Mouse (Mus musculus): ENCODE data around the gene Sergef. TPM values are rescaled to one million over a fixed set of nuclear protein-coding genes. Genes with fewer than 3 reads are reported as not detected.

Gene Sergef
- polyA plus RNA-seq, 2 experiments, result 3.3 to 5.5 TPM

DNA sequence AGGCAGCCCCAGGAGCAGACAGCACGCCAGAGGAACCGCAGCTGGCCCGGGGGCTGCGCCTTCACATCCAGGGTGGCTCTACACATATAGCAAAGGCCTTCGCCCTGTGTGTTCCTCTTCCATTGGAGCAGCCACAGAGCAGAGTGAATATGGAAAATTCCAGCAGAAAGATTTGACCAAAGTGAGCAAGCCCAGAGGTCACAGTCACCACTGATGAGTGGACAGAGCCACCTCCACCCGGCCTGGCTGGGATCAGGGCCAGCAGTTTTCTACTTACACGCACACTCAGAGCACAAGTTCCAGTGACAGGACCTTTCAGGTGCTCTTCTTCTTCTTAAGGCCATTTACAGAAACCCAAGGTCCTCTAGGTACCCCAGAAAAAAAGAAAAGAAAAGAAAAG is 83.9 kb downstream of the Sergef start:
- Histone ChIP-seq H3K9me3 (ENCODE audit: control insufficient read depth, low read length) (no peaks in the 10 kb centered on the region), H3K27ac (no peak overlapping the region), H3K4me2 (ENCODE audit: low read depth) (no peak overlapping the region), H3K4me3 (ENCODE audit: insufficient read depth in 1 of 2, low read depth in 2 of 2, low read length in 2 of 2) (no peak overlapping the region), H3K4me1 (replicated peaks; ENCODE audit: control insufficient read depth in 2 of 2, insufficient read depth in 2 of 2, low read length in 1 of 2) (peaks cover 0 to 7% of the 10 kb centered on the region in 2 experiments; a peak in 2 of 4 replicates), H3K9ac (replicated peaks) (no peak overlapping the region), H3K36me3 (replicated peaks; ENCODE audit: control insufficient read depth, insufficient read depth, low read depth) (no peaks in the 10 kb centered on the region), H3K27me3 (ENCODE audit: control insufficient read depth, insufficient read depth, low read length) (no peaks in the 10 kb centered on the region)
- TF ChIP-seq EP300 (IDR thresholded peaks at IDR 0.05; ENCODE audit: low read depth) (no peak), CTCF (IDR thresholded peaks at IDR 0.05; ENCODE audit: low read depth) (no peak)
- 83% methylated on average over 7 of the region's 7 CpGs for WGBS (ENCODE audit: insufficient replicate concordance)
- ATAC-seq (ENCODE audit: insufficient read depth) (no peak), DNase-seq (ENCODE audit: low read depth in 3 of 3, low spot score in 3 of 3) (no peak)

DNA sequence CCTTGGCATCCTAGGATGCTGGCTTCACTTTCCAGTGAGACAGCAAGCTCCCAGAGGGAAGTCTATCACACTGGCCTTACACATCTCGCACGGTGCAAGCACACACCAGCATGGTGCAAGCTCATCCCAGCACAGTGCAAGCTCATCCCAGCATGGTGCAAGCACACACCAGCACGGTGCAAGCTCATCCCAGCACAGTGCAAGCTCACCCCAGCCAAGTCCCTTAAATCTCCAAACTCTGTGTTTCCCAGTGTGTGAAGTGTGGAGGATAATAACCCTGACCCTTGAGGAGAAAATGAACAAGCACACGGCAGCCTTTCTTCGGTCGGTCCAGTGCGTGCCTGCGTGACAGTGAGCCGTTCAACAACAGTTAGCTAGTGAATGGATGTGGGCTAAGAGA is 84.8 kb downstream of the Sergef start:
- Histone ChIP-seq H3K4me3 (ENCODE audit: insufficient read depth in 1 of 2, low read depth in 2 of 2, low read length in 2 of 2) (no peak overlapping the region), H3K27ac (no peak overlapping the region), H3K4me2 (ENCODE audit: low read depth) (no peak overlapping the region), H3K27me3 (ENCODE audit: control insufficient read depth, insufficient read depth, low read length) (no peaks in the 10 kb centered on the region), H3K9ac (replicated peaks) (no peak overlapping the region), H3K4me1 (replicated peaks; ENCODE audit: control insufficient read depth in 2 of 2, insufficient read depth in 2 of 2, low read length in 1 of 2) (peaks cover 0 to 4% of the 10 kb centered on the region in 2 experiments; a peak in 2 of 4 replicates), H3K9me3 (ENCODE audit: control insufficient read depth, low read length) (no peaks in the 10 kb centered on the region), H3K36me3 (replicated peaks; ENCODE audit: control insufficient read depth, insufficient read depth, low read depth) (no peaks in the 10 kb centered on the region)
- ATAC-seq (ENCODE audit: insufficient read depth), result no peak
- DNase-seq (ENCODE audit: low read depth in 3 of 3, low spot score in 3 of 3), result no peak
- WGBS (ENCODE audit: insufficient replicate concordance), result 84% methylated on average over 9 of the region's 9 CpGs
- TF ChIP-seq CTCF (IDR thresholded peaks at IDR 0.05; ENCODE audit: low read depth) (no peak), EP300 (IDR thresholded peaks at IDR 0.05; ENCODE audit: low read depth) (no peak)

DNA sequence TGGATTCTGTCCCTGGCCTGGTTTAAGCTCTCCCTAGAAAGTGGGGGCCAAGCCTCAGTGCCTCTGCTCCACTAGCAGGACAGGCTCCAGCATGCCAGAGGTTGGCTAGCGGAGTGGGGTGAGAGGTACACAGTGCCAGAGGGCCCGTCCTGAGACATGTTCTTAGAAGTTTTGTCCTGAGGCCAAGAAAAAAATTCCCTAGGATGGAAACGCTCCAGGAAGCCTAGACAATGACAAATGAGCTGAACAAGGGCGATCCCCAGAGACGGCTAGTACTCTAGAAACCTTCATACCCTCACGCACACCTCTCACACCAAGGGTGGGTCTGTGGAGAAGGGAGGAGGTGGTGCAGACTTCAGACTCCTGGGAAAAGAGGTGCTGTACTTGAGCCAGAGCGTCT is 85.6 kb downstream of the Sergef start:
- no peak for ATAC-seq (ENCODE audit: insufficient read depth)
- no peak for DNase-seq (ENCODE audit: low read depth in 3 of 3, low spot score in 3 of 3)
- no peak overlapping the region for H3K27ac ChIP-seq
- no peak for TF ChIP-seq EP300 (IDR thresholded peaks at IDR 0.05; ENCODE audit: low read depth)
- no peak for TF ChIP-seq CTCF (IDR thresholded peaks at IDR 0.05; ENCODE audit: low read depth)
- H3K36me3 ChIP-seq (replicated peaks; ENCODE audit: control insufficient read depth, insufficient read depth, low read depth), result no peaks in the 10 kb centered on the region
- no peak overlapping the region for H3K4me3 ChIP-seq (ENCODE audit: insufficient read depth in 1 of 2, low read depth in 2 of 2, low read length in 2 of 2)
- H3K9ac ChIP-seq (replicated peaks), result no peak overlapping the region
- WGBS (ENCODE audit: insufficient replicate concordance), result 70% methylated on average over 7 of the region's 7 CpGs
- H3K9me3 ChIP-seq (ENCODE audit: control insufficient read depth, low read length), result no peaks in the 10 kb centered on the region
- H3K27me3 ChIP-seq (ENCODE audit: control insufficient read depth, insufficient read depth, low read length), result no peaks in the 10 kb centered on the region
- H3K4me2 ChIP-seq (ENCODE audit: low read depth), result no peak overlapping the region
- peaks cover 0 to 4% of the 10 kb centered on the region in 2 experiments; a peak in 2 of 4 replicates for H3K4me1 ChIP-seq (replicated peaks; ENCODE audit: control insufficient read depth in 2 of 2, insufficient read depth in 2 of 2, low read length in 1 of 2)

DNA sequence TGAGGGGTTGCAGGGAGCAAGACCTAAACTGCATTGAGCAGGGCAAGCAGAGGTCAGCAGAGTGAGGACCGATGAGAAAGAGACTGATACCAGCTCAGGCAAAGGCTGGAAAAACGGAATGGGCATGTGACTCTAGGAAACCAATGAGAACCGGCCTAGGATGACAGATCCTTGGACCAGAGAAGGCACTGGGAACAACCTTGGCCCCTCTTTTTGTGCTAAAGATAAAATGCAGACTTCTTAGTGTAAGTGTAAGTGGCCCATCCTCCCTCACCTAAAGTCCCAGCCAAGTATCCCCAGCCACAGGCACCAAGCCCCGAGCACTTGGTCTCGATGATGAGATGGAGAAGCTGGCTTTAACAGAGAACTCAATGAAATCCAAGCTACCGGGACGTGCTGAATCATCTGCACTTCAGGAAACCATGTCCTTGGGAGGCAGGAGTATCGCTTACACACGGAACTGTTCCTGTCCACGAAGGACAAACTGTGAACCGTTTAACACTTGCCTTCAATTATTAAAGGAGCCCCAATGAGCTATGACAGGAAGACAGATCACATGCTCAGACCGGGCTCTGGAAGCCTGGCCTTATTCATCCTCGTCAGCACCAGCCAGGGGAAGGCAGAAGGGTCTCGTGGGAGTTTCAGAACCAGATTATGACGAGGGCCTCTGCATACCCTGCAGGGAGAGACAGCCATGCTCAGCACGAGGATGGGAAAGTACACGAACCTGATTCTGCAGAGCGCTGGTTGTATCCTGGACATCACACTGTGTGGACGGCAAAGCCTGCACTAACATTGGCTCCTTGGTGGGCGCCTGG is 87.5 kb downstream of the Sergef start:
- no peak for DNase-seq (ENCODE audit: low read depth in 3 of 3, low spot score in 3 of 3)
- TF ChIP-seq EP300 (IDR thresholded peaks at IDR 0.05; ENCODE audit: low read depth) (no peak), CTCF (IDR thresholded peaks at IDR 0.05; ENCODE audit: low read depth) (no peak)

DNA sequence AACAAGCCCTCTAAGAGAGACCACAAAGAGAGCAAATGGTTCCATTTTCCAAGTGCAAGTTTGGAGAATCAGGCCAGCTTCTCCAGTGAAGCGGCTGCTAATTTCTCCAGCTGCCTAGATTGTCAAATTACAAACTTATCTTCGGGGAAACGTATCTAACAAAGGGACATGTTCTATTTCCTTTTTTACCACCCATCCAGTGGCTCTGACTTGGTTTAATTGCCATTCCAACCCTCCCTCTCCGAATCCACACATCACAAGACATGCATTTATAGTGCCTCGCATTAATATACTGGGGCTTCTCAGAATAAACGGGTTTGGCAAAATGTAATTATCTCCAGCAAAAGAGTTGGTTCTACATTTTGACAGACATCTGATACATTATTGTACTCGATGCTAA is 88.4 kb downstream of the Sergef start:
- Histone ChIP-seq H3K9ac (replicated peaks) (no peak overlapping the region), H3K36me3 (replicated peaks; ENCODE audit: control insufficient read depth, insufficient read depth, low read depth) (no peaks in the 10 kb centered on the region), H3K27ac (no peak overlapping the region), H3K4me3 (ENCODE audit: insufficient read depth in 1 of 2, low read depth in 2 of 2, low read length in 2 of 2) (no peak overlapping the region), H3K4me1 (replicated peaks; ENCODE audit: control insufficient read depth in 2 of 2, insufficient read depth in 2 of 2, low read length in 1 of 2) (peaks cover 0 to 7% of the 10 kb centered on the region in 2 experiments; a peak in 2 of 4 replicates), H3K4me2 (ENCODE audit: low read depth) (no peak overlapping the region), H3K9me3 (ENCODE audit: control insufficient read depth, low read length) (no peaks in the 10 kb centered on the region), H3K27me3 (ENCODE audit: control insufficient read depth, insufficient read depth, low read length) (no peaks in the 10 kb centered on the region)
- ATAC-seq (ENCODE audit: insufficient read depth), result no peak
- no peak for TF ChIP-seq EP300 (IDR thresholded peaks at IDR 0.05; ENCODE audit: low read depth)
- TF ChIP-seq CTCF (IDR thresholded peaks at IDR 0.05; ENCODE audit: low read depth), result no peak
- 70% methylated on average over 7 of the region's 7 CpGs for WGBS (ENCODE audit: insufficient replicate concordance)
- DNase-seq (ENCODE audit: low read depth in 3 of 3, low spot score in 3 of 3), result no peak

More for the DNA sequence above, 87.5 kb downstream of the Sergef start:
- Histone ChIP-seq H3K9ac (replicated peaks) (no peak overlapping the region), H3K4me3 (ENCODE audit: insufficient read depth in 1 of 2, low read depth in 2 of 2, low read length in 2 of 2) (no peak overlapping the region), H3K9me3 (ENCODE audit: control insufficient read depth, low read length) (no peaks in the 10 kb centered on the region), H3K4me1 (replicated peaks; ENCODE audit: control insufficient read depth in 2 of 2, insufficient read depth in 2 of 2, low read length in 1 of 2) (peaks cover 0 to under 1% of the 10 kb centered on the region in 2 experiments; a peak in 1 of 4 replicates), H3K27ac (no peak overlapping the region), H3K27me3 (ENCODE audit: control insufficient read depth, insufficient read depth, low read length) (no peaks in the 10 kb centered on the region), H3K36me3 (replicated peaks; ENCODE audit: control insufficient read depth, insufficient read depth, low read depth) (no peaks in the 10 kb centered on the region), H3K4me2 (ENCODE audit: low read depth) (no peak overlapping the region)
- ATAC-seq (ENCODE audit: insufficient read depth), result no peak
- 63% methylated on average over 20 of the region's 20 CpGs for WGBS (ENCODE audit: insufficient replicate concordance)

Data from liver, embryonic 14.5 days (tissue).